Mouse (Mus musculus): Measurements from ENCODE around the gene Smbd1. TPM values are rescaled to one million over a fixed set of nuclear protein-coding genes. Genes with fewer than 3 reads are reported as not detected.

Gene Smbd1
- polyA plus RNA-seq (2016; fragmentation: Nextera tagmentation; extraction: Ambion mirVana), result not detected in 2 replicates

GRCm38 (mm10) chr16:32810321-32810720, at the start of gene Smbd1:
Smbd1 (minus strand) TSS chr16:32810477.
- WGBS, result 84% methylated on average over 4 of the region's 4 CpGs
- H3K9ac ChIP-seq, result no peak within 1 kb of the TSS

GRCm38 (mm10) chr16:32858771-32859636, 48.7 kb upstream of the Smbd1 start:
- Histone ChIP-seq H3K4me2 (peak overlapping the region; percentile 40), H3K27me3 (replicated peaks) (no peaks in the 10 kb centered on the region), H3K4me1 (replicated peaks) (peaks cover 46% of the 10 kb centered on the region), H3K36me3 (peaks cover 28% of the 10 kb centered on the region), H3K4me3 (no peak overlapping the region), H3K9ac (peak overlapping the region; percentile 16; the same call in 1 of the 2 replicates), H3K9me3 (replicated peaks) (no peaks in the 10 kb centered on the region), H3K27ac (ENCODE audit: poor library complexity, severe bottlenecking) (peak overlapping the region; percentile 96)
- 32% methylated on average over 12 of the region's 12 CpGs for WGBS
- peak; percentile 60; the same call in 1 of the 2 replicates for ATAC-seq (ENCODE audit: insufficient number of reproducible peaks, low FRiP score)

More at GRCm38 (mm10) chr16:32810321-32810720, at the start of gene Smbd1:
- Histone ChIP-seq H3K4me3 (no peak within 1 kb of the TSS), H3K27me3 (replicated peaks) (no peaks in the 10 kb centered on the region), H3K4me2 (no peak within 1 kb of the TSS), H3K27ac (ENCODE audit: poor library complexity, severe bottlenecking) (no peak within 1 kb of the TSS), H3K36me3 (no peaks in the 10 kb centered on the region), H3K9me3 (replicated peaks) (no peaks in the 10 kb centered on the region), H3K4me1 (replicated peaks) (peaks cover 25% of the 10 kb centered on the region)
- no peak for ATAC-seq (ENCODE audit: insufficient number of reproducible peaks, low FRiP score)

GRCm38 (mm10) chr16:32858356-32858755, 48.1 kb upstream of the Smbd1 start:
- no peak overlapping the region for H3K4me2 ChIP-seq
- 38% methylated on average over 4 of the region's 4 CpGs for WGBS
- H3K27me3 ChIP-seq (replicated peaks), result no peaks in the 10 kb centered on the region
- H3K36me3 ChIP-seq, result peaks cover 22% of the 10 kb centered on the region
- H3K9ac ChIP-seq, result peak overlapping the region; percentile 16; the same call in 1 of the 2 replicates
- no peak for ATAC-seq (ENCODE audit: insufficient number of reproducible peaks, low FRiP score)
- no peaks in the 10 kb centered on the region for H3K9me3 ChIP-seq (replicated peaks)
- peak overlapping the region; percentile 96 for H3K27ac ChIP-seq (ENCODE audit: poor library complexity, severe bottlenecking)
- H3K4me1 ChIP-seq (replicated peaks), result peaks cover 44% of the 10 kb centered on the region
- no peak overlapping the region for H3K4me3 ChIP-seq

GRCm38 (mm10) chr16:32856751-32857150, 46.5 kb upstream of the Smbd1 start:
- H3K9me3 ChIP-seq (replicated peaks), result no peaks in the 10 kb centered on the region
- no peak for ATAC-seq (ENCODE audit: insufficient number of reproducible peaks, low FRiP score)
- H3K4me3 ChIP-seq, result no peak overlapping the region
- H3K27me3 ChIP-seq (replicated peaks), result no peaks in the 10 kb centered on the region
- WGBS, result 90% methylated on average over 3 of the region's 3 CpGs
- H3K9ac ChIP-seq, result no peak overlapping the region
- H3K27ac ChIP-seq (ENCODE audit: poor library complexity, severe bottlenecking), result no peak overlapping the region
- H3K36me3 ChIP-seq, result peaks cover 21% of the 10 kb centered on the region
- H3K4me2 ChIP-seq, result no peak overlapping the region
- peaks cover 49% of the 10 kb centered on the region for H3K4me1 ChIP-seq (replicated peaks)

DNA sequence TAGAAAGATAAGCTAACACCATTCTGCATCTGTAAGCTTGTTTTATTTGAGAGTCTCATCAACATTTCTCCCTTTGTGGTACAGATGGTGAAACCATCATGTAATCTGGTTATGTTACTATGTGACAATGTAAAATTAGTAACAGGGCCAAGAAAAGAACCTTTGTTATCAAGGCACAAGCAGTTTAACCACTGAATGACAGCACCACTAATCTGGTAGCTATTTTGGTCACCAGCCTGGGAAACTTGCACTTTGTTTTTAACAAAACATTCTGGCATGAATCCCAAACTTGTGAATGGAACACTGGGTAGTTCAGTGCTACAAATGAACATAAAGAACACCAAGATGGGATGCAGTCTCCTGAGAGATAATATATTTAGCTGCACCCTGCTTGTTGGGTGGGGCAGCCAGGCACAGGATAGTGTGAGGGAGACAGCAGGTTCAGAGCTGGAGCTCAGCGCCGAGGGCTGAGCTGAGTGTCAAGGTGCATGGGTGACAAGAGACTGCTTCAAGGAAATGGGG, 43.8 kb upstream of the Smbd1 start:
- Histone ChIP-seq H3K9me3 (replicated peaks) (no peaks in the 10 kb centered on the region), H3K36me3 (peaks cover 24% of the 10 kb centered on the region), H3K4me3 (no peak overlapping the region), H3K27me3 (replicated peaks) (no peaks in the 10 kb centered on the region), H3K9ac (0 out of 2 replicates have a peak overlapping the region, but pooled peaks have one; percentile 34), H3K4me1 (replicated peaks) (peaks cover 42% of the 10 kb centered on the region), H3K27ac (ENCODE audit: poor library complexity, severe bottlenecking) (peak overlapping the region; percentile 96), H3K4me2 (peak overlapping the region; percentile 46)
- 12% methylated on average over 2 of the region's 2 CpGs for WGBS
- peak; percentile 30; the same call in 1 of the 2 replicates for ATAC-seq (ENCODE audit: insufficient number of reproducible peaks, low FRiP score)

GRCm38 (mm10) chr16:32853492-32854049, 43.3 kb upstream of the Smbd1 start:
- 0 out of 2 replicates have a peak, but pooled peaks have one; percentile 27 for ATAC-seq (ENCODE audit: insufficient number of reproducible peaks, low FRiP score)
- peaks cover 40% of the 10 kb centered on the region for H3K4me1 ChIP-seq (replicated peaks)

DNA sequence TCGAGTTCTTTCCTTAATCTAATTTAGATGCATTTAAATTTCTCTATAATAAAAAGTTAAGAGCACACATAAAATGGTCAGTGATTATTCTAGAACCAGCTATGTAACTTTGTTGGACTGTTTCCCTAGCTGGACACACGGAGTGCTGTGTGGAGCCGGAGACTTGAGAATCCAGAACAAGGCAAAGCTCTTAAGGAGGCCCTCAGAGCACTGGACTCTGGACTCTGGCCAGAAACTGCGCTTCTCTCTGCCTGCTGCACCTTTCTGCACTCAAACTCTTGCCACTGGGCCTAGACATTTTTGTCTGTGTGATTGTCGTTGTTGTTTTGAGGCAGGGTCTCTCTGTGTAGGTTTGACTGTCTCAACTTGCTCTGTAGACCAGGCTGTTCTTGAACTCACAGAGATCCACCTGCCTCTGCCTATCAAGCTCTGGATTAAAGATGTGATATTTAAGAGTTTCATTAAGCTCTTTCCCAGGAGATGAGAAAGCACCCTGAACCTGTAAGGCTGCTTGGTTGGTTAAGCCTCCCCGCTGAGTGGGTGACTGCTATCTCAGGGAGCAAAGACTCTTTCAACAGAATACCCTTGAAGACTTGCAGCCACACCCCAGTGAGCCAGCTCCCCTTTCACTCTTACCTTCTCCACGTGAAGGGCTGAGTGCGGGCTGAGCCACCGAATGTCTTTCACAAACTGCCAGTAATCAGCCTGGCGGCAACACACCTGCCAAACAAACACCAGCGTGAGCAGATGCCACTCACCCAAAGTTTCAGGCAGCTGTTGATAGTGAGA, 39.0 kb upstream of the Smbd1 start:
- Histone ChIP-seq H3K4me3 (no peak overlapping the region), H3K4me2 (no peak overlapping the region), H3K36me3 (peaks cover 59% of the 10 kb centered on the region), H3K27me3 (replicated peaks) (no peaks in the 10 kb centered on the region), H3K9ac (no peak overlapping the region), H3K4me1 (replicated peaks) (peaks cover 18% of the 10 kb centered on the region), H3K9me3 (replicated peaks) (no peaks in the 10 kb centered on the region), H3K27ac (ENCODE audit: poor library complexity, severe bottlenecking) (no peak overlapping the region)
- WGBS, result 85% methylated on average over 11 of the region's 11 CpGs
- ATAC-seq (ENCODE audit: insufficient number of reproducible peaks, low FRiP score), result no peak

More at GRCm38 (mm10) chr16:32853492-32854049, 43.3 kb upstream of the Smbd1 start:
- peak overlapping the region; percentile 44 for H3K4me2 ChIP-seq
- peaks cover 29% of the 10 kb centered on the region for H3K36me3 ChIP-seq
- peak overlapping the region; percentile 60 for H3K9ac ChIP-seq
- H3K9me3 ChIP-seq (replicated peaks), result no peaks in the 10 kb centered on the region
- H3K27ac ChIP-seq (ENCODE audit: poor library complexity, severe bottlenecking), result peak overlapping the region; percentile 96
- WGBS, result 28% methylated on average over 13 of the region's 13 CpGs
- no peaks in the 10 kb centered on the region for H3K27me3 ChIP-seq (replicated peaks)
- H3K4me3 ChIP-seq, result no peak overlapping the region

- no peaks in the 10 kb centered on the region for H3K27me3 ChIP-seq (replicated peaks)
- H3K9me3 ChIP-seq (replicated peaks), result no peaks in the 10 kb centered on the region
- no peak overlapping the region for H3K9ac ChIP-seq
- no peak overlapping the region for H3K27ac ChIP-seq (ENCODE audit: poor library complexity, severe bottlenecking)
- peaks cover 80% of the 10 kb centered on the region for H3K36me3 ChIP-seq
- ATAC-seq (ENCODE audit: insufficient number of reproducible peaks, low FRiP score), result no peak
- H3K4me1 ChIP-seq (replicated peaks), result 0 out of 2 replicates have a peak, but pooled peaks cover 6% of the 10 kb centered on the region
- no peak overlapping the region for H3K4me2 ChIP-seq
- WGBS, result 94% methylated on average over 11 of the region's 11 CpGs
- H3K4me3 ChIP-seq, result no peak overlapping the region
Measured at GRCm38 (mm10) chr16:32847103-32847502, 36.8 kb upstream of the Smbd1 start.

DNA sequence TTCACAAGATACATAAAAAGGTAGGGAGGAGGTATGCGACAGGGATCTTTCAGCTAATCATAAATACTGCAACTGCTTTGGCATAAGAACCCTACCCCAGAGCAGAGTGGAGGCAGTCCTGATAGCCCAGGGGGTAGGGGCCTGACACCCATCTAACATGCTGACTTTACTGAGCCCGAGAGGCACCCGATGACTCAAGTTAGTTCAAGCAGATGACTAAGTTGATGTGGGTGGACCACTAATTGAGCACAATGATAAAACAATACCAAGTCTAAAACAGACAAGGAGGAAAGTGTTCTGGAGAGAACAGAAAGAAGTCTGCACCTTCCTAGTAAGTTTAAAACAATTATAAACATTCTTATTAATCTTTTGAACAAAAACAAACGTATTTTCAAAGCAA, 21.2 kb upstream of the Smbd1 start:
- ATAC-seq (ENCODE audit: insufficient number of reproducible peaks, low FRiP score), result no peak
- H3K4me3 ChIP-seq, result no peak overlapping the region
- 84% methylated on average over 4 of the region's 4 CpGs for WGBS
- H3K9ac ChIP-seq, result no peak overlapping the region
- H3K4me1 ChIP-seq (replicated peaks), result no peaks in the 10 kb centered on the region
- no peaks in the 10 kb centered on the region for H3K9me3 ChIP-seq (replicated peaks)
- no peak overlapping the region for H3K27ac ChIP-seq (ENCODE audit: poor library complexity, severe bottlenecking)
- H3K36me3 ChIP-seq, result peaks cover 79% of the 10 kb centered on the region
- no peak overlapping the region for H3K4me2 ChIP-seq
- no peaks in the 10 kb centered on the region for H3K27me3 ChIP-seq (replicated peaks)

DNA sequence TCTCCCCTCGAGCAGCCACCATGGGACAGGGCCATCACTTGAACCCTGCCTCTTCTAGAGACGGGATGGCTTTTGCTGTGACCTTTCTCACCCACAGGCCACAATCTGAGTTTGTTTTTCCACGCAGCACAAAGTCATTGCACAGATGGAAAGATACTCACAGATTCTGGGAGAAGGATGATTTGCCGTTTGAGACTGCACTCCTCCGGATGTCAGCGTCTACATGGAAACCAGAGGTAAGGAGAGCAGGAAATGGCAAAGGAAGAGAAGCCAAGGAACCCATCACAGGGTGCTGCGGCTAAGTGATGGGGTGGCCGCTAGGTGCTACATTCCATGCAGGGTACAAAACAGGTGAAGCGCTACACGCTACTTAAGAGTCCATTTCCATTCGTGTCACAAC, 18.8 kb upstream of the Smbd1 start:
- WGBS, result 83% methylated on average over 11 of the region's 11 CpGs
- Histone ChIP-seq H3K27ac (ENCODE audit: poor library complexity, severe bottlenecking) (no peak overlapping the region), H3K4me3 (no peak overlapping the region), H3K4me2 (no peak overlapping the region), H3K27me3 (replicated peaks) (no peaks in the 10 kb centered on the region), H3K4me1 (replicated peaks) (peaks cover 15% of the 10 kb centered on the region), H3K9ac (no peak overlapping the region), H3K36me3 (peaks cover 81% of the 10 kb centered on the region), H3K9me3 (replicated peaks) (no peaks in the 10 kb centered on the region)
- no peak for ATAC-seq (ENCODE audit: insufficient number of reproducible peaks, low FRiP score)
